Mouse (Mus musculus) kidney, adult 2 months (tissue): ENCODE data around the gene Supt20.

Source experiments
- CTCF ChIP-seq: fragments of 200-500 bp; conservative IDR thresholded peaks from 2 replicates; pipeline ENCODE4 v1.5.1; 2011; ENCODE audit warnings: low read depth, mild to moderate bottlenecking, control low read depth, low read length, moderate library complexity, mixed read lengths; ENCODE audit not compliant: insufficient read depth, insufficient read length
- POLR2A ChIP-seq: fragments of 200-500 bp; IDR thresholded peaks from one replicate; pipeline ENCODE4 v1.6.1; 2011; ENCODE audit warnings: low read depth, low read length, control low read depth

DNA sequence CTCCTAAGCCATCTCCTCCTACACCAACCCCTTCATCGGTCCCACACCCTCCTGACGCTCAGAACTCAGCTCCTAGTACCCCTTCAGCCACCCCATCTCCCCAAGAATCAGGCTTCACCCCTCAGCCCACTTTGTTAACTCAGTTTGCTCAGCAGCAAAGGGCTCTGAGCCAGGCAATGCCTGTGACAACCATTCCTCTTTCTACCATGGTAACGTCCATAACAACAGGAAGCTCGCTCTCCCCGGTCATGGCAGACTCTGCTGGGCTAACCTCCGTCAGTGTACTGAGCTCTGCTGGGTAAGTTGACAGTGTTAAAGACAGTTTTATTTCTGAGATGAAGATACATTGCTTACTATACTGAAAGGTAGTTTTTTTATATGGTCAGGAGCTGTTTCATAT, 24.7 kb downstream of the Supt20 start:
- no peak for TF ChIP-seq CTCF
- no peak for TF ChIP-seq POLR2A
